Mouse (Mus musculus) CH12.LX (cell line): ENCODE results near the gene Defb22.

Source experiments
- CHD1 ChIP-seq: IDR thresholded peaks from 2 replicates; pipeline ENCODE4 v1.6.1; 2012; ENCODE audit warnings: low read depth, low read length, improper control_type of control experiment, inconsistent platforms
- CTCF ChIP-seq, 2 experiments: IDR thresholded peaks in 1 of 2; conservative IDR thresholded peaks in 1 of 2; 2 replicates each; pipeline ENCODE4 v1.5.1; 2011 to 2012; ENCODE audit warnings: low read depth in 2 of 2, low read length in 2 of 2, improper control_type of control experiment in 1 of 2, inconsistent platforms in 1 of 2, mild to moderate bottlenecking in 1 of 2, moderate library complexity in 1 of 2
- E2F4 ChIP-seq: IDR thresholded peaks from 2 replicates; pipeline ENCODE4 v1.6.1; 2011; ENCODE audit warnings: low read depth, low read length, improper control_type of control experiment; ENCODE audit not compliant: insufficient replicate concordance
- ELF1 ChIP-seq: IDR thresholded peaks from 2 replicates; pipeline ENCODE4 v1.6.1; 2014; ENCODE audit warnings: low read depth, mild to moderate bottlenecking, inconsistent platforms, low read length, improper control_type of control experiment
- EP300 ChIP-seq: IDR thresholded peaks from 2 replicates; pipeline ENCODE4 v1.6.1; 2011; ENCODE audit warnings: low read length, improper control_type of control experiment
- JUND ChIP-seq: conservative IDR thresholded peaks from 2 replicates; pipeline ENCODE4 v1.6.1; 2011; ENCODE audit warnings: low read depth, low read length, improper control_type of control experiment
- MAX ChIP-seq: IDR thresholded peaks from 2 replicates; pipeline ENCODE4 v1.6.1; 2011; ENCODE audit warnings: low read length, improper control_type of control experiment
- POLR2A ChIP-seq: IDR thresholded peaks from 2 replicates; pipeline ENCODE4 v1.6.1; 2011; ENCODE audit warnings: low read depth, mild to moderate bottlenecking, improper control_type of control experiment, low read length
- SIN3A ChIP-seq: IDR thresholded peaks from 2 replicates; pipeline ENCODE4 v1.6.1; 2012; ENCODE audit warnings: low read length, improper control_type of control experiment, inconsistent platforms
- SMC3 ChIP-seq: IDR thresholded peaks from 2 replicates; pipeline ENCODE4 v1.6.1; 2011; ENCODE audit warnings: low read depth, low read length, improper control_type of control experiment
- ZKSCAN1 ChIP-seq: IDR thresholded peaks from 2 replicates; pipeline ENCODE4 v1.6.1; 2012; ENCODE audit warnings: low read depth, inconsistent platforms, low read length, improper control_type of control experiment, borderline replicate concordance
- ZNF384 ChIP-seq: IDR thresholded peaks from 2 replicates; pipeline ENCODE4 v1.6.1; 2012; ENCODE audit warnings: low read depth, low read length, improper control_type of control experiment, inconsistent platforms

DNA sequence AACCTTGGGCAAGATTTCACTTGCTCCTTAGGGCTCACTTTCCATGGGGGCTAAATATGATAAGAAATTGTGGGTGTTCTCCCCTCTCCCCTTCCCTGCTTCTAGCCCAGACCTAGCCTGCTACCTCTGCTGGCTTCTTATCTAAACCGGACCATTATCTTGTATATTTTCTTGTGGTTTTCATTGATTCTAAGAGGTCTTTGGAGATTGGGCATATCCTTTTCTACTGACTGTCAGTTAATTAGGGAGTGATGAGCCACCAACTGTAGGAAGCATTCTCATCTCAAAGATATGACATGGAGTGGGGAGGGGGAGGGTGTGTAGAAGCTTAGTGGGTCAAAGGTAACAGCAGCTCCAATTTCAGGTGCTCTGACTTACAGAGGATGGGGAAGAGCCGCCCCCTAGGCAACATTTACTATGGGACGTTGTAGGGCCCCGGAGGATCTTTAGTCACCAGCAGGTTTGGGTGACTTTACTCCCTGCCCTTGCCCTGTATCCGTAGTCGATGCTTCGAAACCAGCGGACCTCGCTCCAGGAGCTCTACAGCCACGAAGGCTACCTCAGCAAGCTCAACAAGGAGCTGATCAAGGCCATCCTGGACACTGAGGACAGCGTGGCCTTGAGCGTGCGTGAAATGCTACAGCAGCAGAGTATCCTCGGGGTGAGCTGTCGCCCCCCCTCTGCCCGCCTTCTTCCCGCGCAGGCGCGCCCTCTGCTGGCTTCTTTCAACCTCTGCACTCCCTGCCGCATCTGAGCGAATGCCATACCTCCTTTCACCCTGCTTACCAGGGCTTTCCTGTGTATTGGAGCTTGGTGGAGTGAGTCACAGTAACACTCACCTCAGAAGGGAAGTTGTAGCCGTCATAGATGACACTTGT is 52.7 kb downstream of the Defb22 start:
- TF ChIP-seq SMC3 = peak; percentile 76
- no peak for TF ChIP-seq MAX
- TF ChIP-seq CTCF (conservative IDR thresholded peaks at IDR 0.05 in 1 of 2, IDR thresholded peaks at IDR 0.05 in 1 of 2; ENCODE audit: low read depth in 2 of 2, low read length in 2 of 2) = peak; percentile 47 to 86
- TF ChIP-seq JUND = no peak
- TF ChIP-seq EP300 = no peak
- TF ChIP-seq SIN3A = no peak
- TF ChIP-seq CHD1 = no peak
- no peak for TF ChIP-seq ZNF384
- no peak for TF ChIP-seq ELF1
- no peak for TF ChIP-seq POLR2A
- no peak for TF ChIP-seq E2F4
- TF ChIP-seq ZKSCAN1 = no peak
